Mouse (Mus musculus) bone marrow, adult 2 months (tissue): Measurements from ENCODE around the gene Zyx.

Experiments
- CTCF ChIP-seq: fragments of 200-500 bp; IDR thresholded peaks from 2 replicates; pipeline ENCODE4 v1.5.1; 2011; ENCODE audit warnings: low read length, control low read depth; ENCODE audit not compliant: control insufficient read depth, insufficient read depth
- POLR2A ChIP-seq: fragments of 200-500 bp; IDR thresholded peaks from 2 replicates; pipeline ENCODE4 v1.6.1; 2011; ENCODE audit warnings: low read depth, mild to moderate bottlenecking, control low read depth, low read length, borderline replicate concordance; ENCODE audit not compliant: control insufficient read depth

DNA sequence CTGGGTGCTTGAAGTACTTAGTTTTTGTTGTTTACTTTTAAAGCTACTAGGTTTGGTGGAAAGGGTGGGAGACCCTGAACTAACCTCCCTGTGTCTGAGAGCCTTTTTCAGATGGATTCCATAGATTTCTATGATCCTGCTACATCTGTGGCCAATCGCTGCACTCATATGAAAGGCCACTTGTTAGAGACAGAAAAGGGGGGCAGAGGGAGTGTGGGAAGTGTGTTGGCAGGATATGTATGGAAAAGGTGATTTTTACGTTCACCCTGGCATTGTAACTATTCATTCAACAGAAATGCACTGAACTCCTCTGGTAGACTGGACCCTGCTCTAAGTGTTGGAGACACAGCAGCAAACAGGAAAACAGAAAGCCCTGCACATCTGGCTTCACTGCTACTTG is 31.8 kb downstream of the Zyx start:
- TF ChIP-seq CTCF = no peak
- no peak for TF ChIP-seq POLR2A
